Mouse (Mus musculus): ENCODE measurements around the gene Btg4. TPM values are rescaled to one million over a fixed set of nuclear protein-coding genes. Genes with fewer than 3 reads are reported as not detected.

Gene Btg4
- polyA plus RNA-seq, 1 experiment = 0.04 TPM

- TF ChIP-seq MYOG (IDR thresholded peaks at IDR 0.05; ENCODE audit: control insufficient read depth in 1 of 3, insufficient read depth in 1 of 3, insufficient read length in 2 of 3, low read depth in 2 of 3) (no peak), E2F4 (IDR thresholded peaks at IDR 0.05; ENCODE audit: insufficient read depth) (no peak), TCF12 (IDR thresholded peaks at IDR 0.05; ENCODE audit: insufficient read depth, poor library complexity, severe bottlenecking) (no peak), SRF (IDR thresholded peaks at IDR 0.05; ENCODE audit: control insufficient read depth, insufficient read length, low read depth) (no peak), MYOD1 (IDR thresholded peaks at IDR 0.05; ENCODE audit: control insufficient read depth in 1 of 3, insufficient read length in 2 of 3, low read depth in 2 of 3) (no peak), POLR2AphosphoS2 (IDR thresholded peaks at IDR 0.05; ENCODE audit: insufficient read length, low read depth) (no peak), TCF3 (IDR thresholded peaks at IDR 0.05; ENCODE audit: insufficient read length, low read depth) (no peak), CEBPB (IDR thresholded peaks at IDR 0.05; ENCODE audit: insufficient read depth, poor library complexity, severe bottlenecking) (no peak), MAX (IDR thresholded peaks at IDR 0.05; ENCODE audit: low read depth) (no peak), POLR2A (IDR thresholded peaks at IDR 0.05; ENCODE audit: insufficient read length, low read depth) (no peak), USF1 (IDR thresholded peaks at IDR 0.05; ENCODE audit: low read depth) (no peak), REST (IDR thresholded peaks at IDR 0.05; ENCODE audit: insufficient read depth, insufficient read length) (no peak)
- peak overlapping the region; percentile 56 for H3K4me2 ChIP-seq (ENCODE audit: low read depth)
- H3K27me3 ChIP-seq (ENCODE audit: control insufficient read depth, insufficient read depth, insufficient read length) = no peaks in the 10 kb centered on the region
- H3ac ChIP-seq (ENCODE audit: control insufficient read depth, insufficient read length) = no peak overlapping the region
- no peak overlapping the region for H3K4me3 ChIP-seq
- H3K79me2 ChIP-seq (ENCODE audit: control insufficient read depth, insufficient read depth) = no peaks in the 10 kb centered on the region
- H3K36me3 ChIP-seq (ENCODE audit: control insufficient read depth, insufficient read depth) = peaks cover 16% of the 10 kb centered on the region
Observed at GRCm38 (mm10) chr9:51058951-51059521, 1.7 kb upstream of the Btg4 start.

DNA sequence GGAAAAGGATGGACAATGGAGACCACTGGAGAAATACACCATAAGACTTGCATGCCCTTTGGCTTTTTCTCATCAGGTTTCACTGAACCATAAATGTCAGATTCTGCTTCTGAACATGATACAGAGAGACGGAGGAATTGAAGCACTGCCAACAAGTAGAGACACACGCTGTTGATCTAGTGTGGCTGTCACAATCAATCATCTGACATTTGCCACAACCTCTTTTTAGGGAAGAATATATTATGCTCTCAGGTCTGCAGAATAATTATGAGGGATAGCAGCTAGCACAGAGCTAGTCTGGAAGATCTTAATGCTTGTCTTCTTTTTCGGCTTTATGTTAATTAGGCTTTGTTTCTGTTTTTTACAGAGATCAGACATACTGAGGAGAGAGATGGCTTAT is 7.5 kb downstream of the Btg4 start:
- H3K4me2 ChIP-seq (ENCODE audit: low read depth) = no peak overlapping the region
- TF ChIP-seq TCF3 (IDR thresholded peaks at IDR 0.05; ENCODE audit: insufficient read length, low read depth) = no peak
- no peak for TF ChIP-seq MYOG (IDR thresholded peaks at IDR 0.05; ENCODE audit: control insufficient read depth in 1 of 3, insufficient read depth in 1 of 3, insufficient read length in 2 of 3, low read depth in 2 of 3)
- TF ChIP-seq MAX (IDR thresholded peaks at IDR 0.05; ENCODE audit: low read depth) = no peak
- TF ChIP-seq REST (IDR thresholded peaks at IDR 0.05; ENCODE audit: insufficient read depth, insufficient read length) = no peak
- no peaks in the 10 kb centered on the region for H3K79me2 ChIP-seq (ENCODE audit: control insufficient read depth, insufficient read depth)
- H3K4me3 ChIP-seq = no peak overlapping the region
- no peaks in the 10 kb centered on the region for H3K27me3 ChIP-seq (ENCODE audit: control insufficient read depth, insufficient read depth, insufficient read length)
- H3K36me3 ChIP-seq (ENCODE audit: control insufficient read depth, insufficient read depth) = peaks cover 12% of the 10 kb centered on the region
- H3ac ChIP-seq (ENCODE audit: control insufficient read depth, insufficient read length) = no peak overlapping the region

DNA sequence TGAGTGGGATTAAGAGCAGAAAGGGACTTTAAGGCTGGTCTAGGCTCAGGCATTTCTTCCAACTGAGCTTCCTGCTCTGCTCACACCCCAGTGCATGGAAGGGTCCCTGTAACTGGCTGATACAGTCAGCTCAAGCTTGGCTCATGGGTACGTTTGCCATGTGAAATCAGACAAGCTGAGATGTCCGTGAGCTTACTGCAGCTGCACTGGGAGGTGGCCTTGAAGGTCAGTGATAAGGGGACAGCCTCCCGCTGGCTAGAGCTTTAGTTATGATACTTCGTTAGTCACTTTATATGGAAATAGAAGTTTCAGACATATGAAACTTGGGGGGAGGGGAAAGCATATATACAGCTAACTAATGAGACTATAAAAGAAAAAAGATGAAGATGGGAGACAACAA is 10.1 kb downstream of the Btg4 start:
- Histone ChIP-seq H3K27me3 (ENCODE audit: control insufficient read depth, insufficient read depth, insufficient read length) (no peaks in the 10 kb centered on the region), H3K4me3 (no peak overlapping the region), H3ac (ENCODE audit: control insufficient read depth, insufficient read length) (no peak overlapping the region), H3K4me2 (ENCODE audit: low read depth) (no peak overlapping the region), H3K79me2 (ENCODE audit: control insufficient read depth, insufficient read depth) (peaks cover 2% of the 10 kb centered on the region), H3K36me3 (ENCODE audit: control insufficient read depth, insufficient read depth) (peaks cover 19% of the 10 kb centered on the region)
- TF ChIP-seq SRF (IDR thresholded peaks at IDR 0.05; ENCODE audit: control insufficient read depth, insufficient read length, low read depth) = no peak
- TF ChIP-seq MYOG (IDR thresholded peaks at IDR 0.05; ENCODE audit: control insufficient read depth in 1 of 3, insufficient read depth in 1 of 3, insufficient read length in 2 of 3, low read depth in 2 of 3) = no peak
- no peak for TF ChIP-seq MAX (IDR thresholded peaks at IDR 0.05; ENCODE audit: low read depth)
- TF ChIP-seq USF1 (IDR thresholded peaks at IDR 0.05; ENCODE audit: low read depth) = no peak
- no peak for TF ChIP-seq MYOD1 (IDR thresholded peaks at IDR 0.05; ENCODE audit: control insufficient read depth in 1 of 3, insufficient read length in 2 of 3, low read depth in 2 of 3)
- TF ChIP-seq TCF12 (IDR thresholded peaks at IDR 0.05; ENCODE audit: insufficient read depth, poor library complexity, severe bottlenecking) = no peak

- Histone ChIP-seq H3ac (ENCODE audit: control insufficient read depth, insufficient read length) (no peak overlapping the region), H3K27me3 (ENCODE audit: control insufficient read depth, insufficient read depth, insufficient read length) (no peaks in the 10 kb centered on the region), H3K4me2 (ENCODE audit: low read depth) (peak overlapping the region; percentile 83), H3K79me2 (ENCODE audit: control insufficient read depth, insufficient read depth) (peaks cover 6% of the 10 kb centered on the region), H3K4me3 (peak overlapping the region; percentile 47), H3K36me3 (ENCODE audit: control insufficient read depth, insufficient read depth) (peaks cover 19% of the 10 kb centered on the region)
- TF ChIP-seq MAX (IDR thresholded peaks at IDR 0.05; ENCODE audit: low read depth) (no peak), TCF12 (IDR thresholded peaks at IDR 0.05; ENCODE audit: insufficient read depth, poor library complexity, severe bottlenecking) (no peak), TCF3 (IDR thresholded peaks at IDR 0.05; ENCODE audit: insufficient read length, low read depth) (no peak), CEBPB (IDR thresholded peaks at IDR 0.05; ENCODE audit: insufficient read depth, poor library complexity, severe bottlenecking) (no peak), MYOD1 (IDR thresholded peaks at IDR 0.05; ENCODE audit: control insufficient read depth in 1 of 3, insufficient read length in 2 of 3, low read depth in 2 of 3) (no peak), POLR2AphosphoS2 (IDR thresholded peaks at IDR 0.05; ENCODE audit: insufficient read length, low read depth) (no peak)
Observed at GRCm38 (mm10) chr9:51075780-51076179, 15.1 kb downstream of the Btg4 start.

DNA sequence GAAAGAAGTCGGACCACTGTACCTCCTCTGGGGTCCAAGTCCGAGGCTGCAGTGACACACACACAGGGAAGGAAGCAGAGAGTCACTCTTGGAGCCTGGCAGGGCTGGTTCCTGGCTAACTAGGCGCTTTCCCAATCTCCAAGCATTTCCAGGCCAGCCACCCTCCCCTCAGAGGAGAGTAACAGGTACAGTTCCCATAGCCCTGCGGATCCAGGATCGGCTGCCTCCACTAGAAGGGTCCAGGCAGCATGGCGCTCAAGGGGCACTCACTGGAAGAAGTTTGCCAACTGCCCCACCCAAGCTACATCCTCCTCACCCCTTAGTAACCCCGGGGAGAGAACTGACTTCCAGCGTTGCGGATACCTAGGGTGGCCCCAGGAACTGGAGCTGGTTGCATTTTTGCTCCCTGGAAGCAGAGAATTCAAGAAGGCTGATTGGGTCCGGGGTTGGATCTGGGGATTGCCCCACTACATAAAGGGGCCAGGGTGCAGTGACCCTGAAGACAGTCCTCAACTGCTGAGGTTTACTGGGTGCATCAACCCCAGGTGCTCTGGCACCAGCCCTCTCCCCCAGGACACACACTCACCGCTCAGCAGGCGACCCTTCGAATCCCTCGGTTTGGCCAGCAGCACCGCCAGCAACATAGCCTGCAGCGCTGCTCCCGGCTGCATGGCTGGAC is 15.7 kb downstream of the Btg4 start:
- peaks cover 6% of the 10 kb centered on the region for H3K79me2 ChIP-seq (ENCODE audit: control insufficient read depth, insufficient read depth)
- H3K4me2 ChIP-seq (ENCODE audit: low read depth) = peak overlapping the region; percentile 87
- H3ac ChIP-seq (ENCODE audit: control insufficient read depth, insufficient read length) = peak overlapping the region; percentile 5
- no peaks in the 10 kb centered on the region for H3K27me3 ChIP-seq (ENCODE audit: control insufficient read depth, insufficient read depth, insufficient read length)
- H3K36me3 ChIP-seq (ENCODE audit: control insufficient read depth, insufficient read depth) = peaks cover 16% of the 10 kb centered on the region
- TF ChIP-seq POLR2AphosphoS2 (IDR thresholded peaks at IDR 0.05; ENCODE audit: insufficient read length, low read depth) (no peak), MYOD1 (IDR thresholded peaks at IDR 0.05; ENCODE audit: control insufficient read depth in 1 of 3, insufficient read length in 2 of 3, low read depth in 2 of 3) (no peak), E2F4 (IDR thresholded peaks at IDR 0.05; ENCODE audit: insufficient read depth) (no peak), USF1 (IDR thresholded peaks at IDR 0.05; ENCODE audit: low read depth) (no peak), TCF3 (IDR thresholded peaks at IDR 0.05; ENCODE audit: insufficient read length, low read depth) (no peak), TCF12 (IDR thresholded peaks at IDR 0.05; ENCODE audit: insufficient read depth, poor library complexity, severe bottlenecking) (no peak), SRF (IDR thresholded peaks at IDR 0.05; ENCODE audit: control insufficient read depth, insufficient read length, low read depth) (no peak), CEBPB (IDR thresholded peaks at IDR 0.05; ENCODE audit: insufficient read depth, poor library complexity, severe bottlenecking) (no peak), REST (IDR thresholded peaks at IDR 0.05; ENCODE audit: insufficient read depth, insufficient read length) (no peak), MAX (IDR thresholded peaks at IDR 0.05; ENCODE audit: low read depth) (no peak), POLR2A (IDR thresholded peaks at IDR 0.05; ENCODE audit: insufficient read length, low read depth) (no peak), MYOG (IDR thresholded peaks at IDR 0.05; ENCODE audit: control insufficient read depth in 1 of 3, insufficient read depth in 1 of 3, insufficient read length in 2 of 3, low read depth in 2 of 3) (no peak)
- H3K4me3 ChIP-seq = peak overlapping the region; percentile 47

All from myocyte (in vitro differentiated cells).